Mouse (Mus musculus) kidney, adult 9 months (tissue): ENCODE measurements around the gene Mthfsd.
A peak's percentile ranks its signal among the peaks of the same experiment; 100 is the strongest.

ENCODE experiments used
- DNase-seq: peaks from one replicate; pipeline ENCODE4 v3.0.0; 2022

Mthfsd gene

GRCm38 (mm10) chr8:121088281-121088680 lies 19.9 kb downstream of the Mthfsd start:
- no peak for DNase-seq

DNA sequence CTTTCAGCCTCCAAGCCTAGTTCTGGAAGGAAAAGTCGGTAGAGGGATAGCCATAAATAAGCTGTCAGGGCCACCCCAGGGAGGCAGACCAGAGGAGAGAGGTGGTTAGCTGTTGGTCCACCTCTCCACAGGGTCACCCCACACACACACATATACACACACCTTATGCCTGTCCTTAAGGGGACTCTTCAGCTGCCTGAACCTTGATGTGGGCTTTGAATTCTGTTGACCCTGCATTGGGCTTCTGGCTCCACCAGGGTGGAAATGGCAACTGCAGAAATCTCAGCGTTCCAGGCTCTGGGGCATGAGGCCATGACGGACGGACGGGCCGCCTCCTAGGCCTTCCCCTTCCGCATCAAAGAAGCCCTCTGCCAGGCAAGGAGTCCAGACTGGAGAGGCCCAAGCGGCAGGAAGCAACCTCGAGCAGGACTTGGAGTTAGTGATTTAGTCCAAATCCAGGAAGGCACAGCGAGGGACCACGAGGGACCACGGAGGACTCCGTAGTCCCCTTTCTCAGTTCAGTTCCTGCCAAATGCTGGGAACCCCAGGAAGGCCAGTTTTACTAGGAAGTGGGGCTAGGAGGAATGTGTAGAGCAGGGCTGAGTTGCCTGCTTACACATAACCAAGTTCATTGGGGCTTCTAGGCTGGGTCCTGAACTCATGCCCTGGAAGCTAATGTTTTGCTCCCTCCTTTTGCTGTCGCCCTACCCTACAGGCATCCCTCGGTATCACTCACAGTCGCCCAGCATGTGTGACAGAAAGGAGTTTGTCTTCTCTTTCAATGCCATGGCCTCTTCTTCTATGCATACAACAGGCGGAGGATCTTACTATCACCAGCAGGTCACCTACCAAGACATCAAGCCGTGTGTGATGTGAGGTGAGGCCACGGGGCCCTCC lies 21.9 kb downstream of the Mthfsd start:
- DNase-seq = no peak

- DNase-seq = no peak
Measured at GRCm38 (mm10) chr8:121085561-121085960, 22.6 kb downstream of the Mthfsd start.

DNA sequence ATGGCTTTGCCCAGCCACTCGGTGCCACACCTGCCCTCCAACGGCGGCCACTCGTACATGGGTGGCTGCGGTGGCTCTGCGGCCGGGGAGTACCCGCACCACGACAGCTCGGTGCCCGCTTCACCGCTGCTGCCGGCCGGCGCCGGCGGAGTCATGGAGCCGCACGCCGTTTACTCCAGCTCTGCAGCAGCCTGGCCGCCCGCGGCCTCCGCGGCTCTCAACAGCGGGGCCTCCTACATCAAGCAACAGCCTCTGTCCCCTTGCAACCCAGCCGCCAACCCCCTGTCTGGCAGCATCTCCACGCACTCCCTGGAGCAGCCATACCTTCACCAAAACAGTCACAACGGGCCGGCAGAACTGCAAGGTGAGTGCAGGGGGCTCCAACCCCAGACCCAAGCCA lies 23.2 kb downstream of the Mthfsd start:
- no peak for DNase-seq

GRCm38 (mm10) chr8:121084210-121084951 lies 23.8 kb downstream of the Mthfsd start, which contains the start of gene Foxf1:
Foxf1 (plus strand) TSS chr8:121084386.
- DNase-seq = no peak

DNA sequence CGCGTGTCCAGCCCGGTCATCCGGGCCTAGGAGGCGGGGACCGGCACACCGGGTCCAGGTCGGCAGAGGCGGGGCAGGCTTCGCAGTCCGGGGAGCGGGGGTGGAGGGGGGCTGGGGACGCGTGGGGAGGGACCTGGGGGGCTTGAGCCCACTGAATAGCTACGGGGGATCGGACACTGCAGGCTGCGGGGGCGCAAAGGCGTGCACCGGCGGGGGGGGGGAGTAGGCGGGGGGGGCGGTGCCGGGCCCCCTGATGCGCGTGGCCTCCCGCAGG lies 24.3 kb downstream of the Mthfsd start:
- no peak for DNase-seq

GRCm38 (mm10) chr8:121083093-121083935 lies 24.9 kb downstream of the Mthfsd start:
- peak; percentile 54 for DNase-seq

DNA sequence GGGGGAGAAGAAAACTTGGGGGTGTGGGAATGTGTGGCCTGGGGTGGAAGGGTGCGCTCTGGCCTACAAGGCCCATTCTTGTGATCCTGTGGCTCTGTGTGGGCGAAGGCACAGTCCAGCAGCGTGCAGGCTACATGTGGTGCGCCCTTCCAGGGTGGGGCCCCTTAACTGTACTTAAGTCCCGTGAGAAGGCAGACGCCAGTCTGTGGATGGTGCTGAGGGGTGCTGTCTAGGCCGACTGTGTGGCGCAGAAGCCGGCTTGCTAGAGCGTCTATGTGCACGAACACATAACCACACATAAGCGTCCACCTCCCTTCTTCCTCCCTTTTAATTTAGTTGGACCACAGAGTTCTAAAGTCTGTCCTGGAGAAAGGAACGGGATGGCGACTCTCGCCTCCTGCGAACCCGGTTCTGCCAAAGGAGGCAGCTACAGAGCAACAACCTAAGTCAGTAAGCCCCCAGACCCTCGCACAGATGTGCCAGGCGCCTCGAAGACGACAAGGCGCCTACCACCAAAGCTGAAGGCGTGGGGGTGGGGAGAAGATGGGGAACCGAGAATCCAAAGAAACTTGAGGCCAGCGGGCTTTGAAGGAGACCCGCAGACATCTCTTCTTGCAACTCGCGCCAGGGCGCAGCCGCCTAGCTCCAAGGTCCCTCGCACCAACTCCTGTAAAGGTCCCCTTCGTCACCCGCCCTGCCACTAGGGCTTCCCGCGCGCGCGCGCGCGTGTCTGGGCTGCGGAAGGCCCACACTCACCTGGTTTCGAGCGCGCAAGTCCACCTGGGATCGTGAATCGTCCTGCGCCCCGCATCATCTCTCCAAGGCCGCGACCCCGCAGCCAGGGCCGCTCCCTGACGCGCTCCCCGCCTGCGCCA lies 25.7 kb downstream of the Mthfsd start:
- DNase-seq = no peak

DNA sequence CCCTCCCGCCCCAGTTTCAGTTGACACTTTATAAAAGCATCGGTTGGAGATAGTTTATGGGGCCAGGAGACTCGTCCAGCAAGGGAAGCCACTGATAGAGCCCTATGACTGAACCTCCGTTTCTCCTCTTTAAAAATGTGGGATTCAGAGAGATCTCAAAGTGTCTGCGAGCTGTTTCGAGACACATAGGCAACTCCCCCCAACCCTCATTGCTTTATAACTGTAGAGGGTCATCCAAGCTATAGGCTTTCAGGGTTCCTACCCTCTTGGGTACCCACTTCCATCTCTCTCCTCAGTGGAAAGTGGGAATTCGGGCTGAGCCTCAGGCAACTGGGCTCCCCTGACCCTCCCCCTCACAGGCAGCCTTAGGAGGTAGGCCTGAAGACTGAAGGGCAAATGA lies 26.8 kb downstream of the Mthfsd start:
- no peak for DNase-seq

- DNase-seq = no peak
Measured at GRCm38 (mm10) chr8:121080361-121081090, 27.7 kb downstream of the Mthfsd start.

DNA sequence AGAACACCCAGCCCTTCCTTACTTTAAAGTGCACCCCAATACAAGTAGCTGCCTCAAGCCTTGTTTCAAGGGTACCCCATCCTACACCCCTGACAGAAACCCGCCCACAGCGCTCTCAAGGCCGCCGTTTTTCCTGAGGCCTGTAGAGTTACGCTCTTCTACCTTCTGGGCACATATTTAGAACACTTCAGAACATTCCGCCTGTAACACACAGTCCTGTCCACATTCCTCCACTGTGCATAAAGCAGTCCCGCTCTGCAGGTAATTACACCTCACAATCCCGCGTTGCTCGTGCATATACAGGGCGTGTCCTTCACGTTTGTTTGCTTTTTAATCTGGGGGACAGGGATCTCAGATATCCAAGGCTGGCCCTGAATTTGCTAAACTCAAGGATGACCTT lies 28.2 kb downstream of the Mthfsd start:
- DNase-seq = no peak

DNA sequence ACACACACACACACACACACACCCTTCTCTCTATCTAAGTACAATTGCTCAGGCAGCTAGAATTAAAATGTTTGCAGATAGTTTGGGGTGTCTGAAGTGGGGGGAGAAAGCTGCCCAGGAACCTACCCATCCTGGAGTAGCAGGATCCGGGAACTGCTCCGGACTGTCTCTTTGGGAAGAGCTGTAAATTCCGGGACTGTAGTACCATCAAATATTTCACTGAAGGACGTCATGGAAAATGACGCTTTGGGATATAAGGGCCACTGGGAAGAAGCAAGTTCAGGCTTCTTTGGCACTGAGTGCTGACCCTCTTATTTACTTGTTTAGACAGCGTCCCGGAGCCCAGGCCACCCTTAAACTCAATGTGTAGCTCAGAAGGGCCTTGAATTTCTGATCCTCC lies 29.0 kb downstream of the Mthfsd start:
- no peak for DNase-seq

DNA sequence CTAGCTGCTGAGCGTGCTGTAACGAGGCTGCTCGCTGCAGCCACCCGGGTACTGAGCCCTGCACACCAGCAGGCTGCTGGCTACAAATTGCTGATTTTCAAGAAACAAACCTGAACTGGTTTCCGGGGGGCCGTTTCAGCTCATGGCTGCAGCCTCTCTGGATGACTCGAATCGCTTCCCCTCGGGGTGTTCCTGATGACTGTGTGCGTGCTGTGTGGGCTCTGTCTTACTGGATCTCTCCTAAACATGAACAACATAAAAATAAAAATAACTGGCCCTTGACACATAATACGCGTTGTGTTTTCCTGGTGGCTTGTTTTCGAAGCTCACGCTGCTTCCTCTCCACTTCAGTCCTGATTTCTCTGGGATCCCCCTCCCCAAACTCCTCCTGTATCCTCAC lies 29.5 kb downstream of the Mthfsd start:
- no peak for DNase-seq

DNA sequence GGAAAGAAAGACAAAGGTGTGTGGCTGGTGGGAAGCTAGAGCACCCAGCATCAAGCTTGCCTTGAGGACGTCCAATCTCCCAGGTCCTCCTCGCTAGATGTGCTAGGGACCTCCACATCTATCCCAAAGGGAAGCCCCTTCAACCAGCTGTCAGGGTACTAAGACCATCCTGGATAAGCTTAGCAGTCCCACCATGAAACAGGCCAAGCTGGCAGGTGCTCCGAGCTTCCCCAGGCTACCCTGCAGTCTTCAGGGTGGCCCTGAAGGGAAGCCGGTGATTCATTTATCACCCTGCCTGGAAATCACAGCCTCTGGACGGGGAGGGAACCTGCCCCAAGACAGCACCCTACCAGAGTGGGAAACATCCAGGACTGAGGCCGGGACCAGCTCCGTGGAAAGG lies 31.6 kb downstream of the Mthfsd start:
- no peak for DNase-seq

DNA sequence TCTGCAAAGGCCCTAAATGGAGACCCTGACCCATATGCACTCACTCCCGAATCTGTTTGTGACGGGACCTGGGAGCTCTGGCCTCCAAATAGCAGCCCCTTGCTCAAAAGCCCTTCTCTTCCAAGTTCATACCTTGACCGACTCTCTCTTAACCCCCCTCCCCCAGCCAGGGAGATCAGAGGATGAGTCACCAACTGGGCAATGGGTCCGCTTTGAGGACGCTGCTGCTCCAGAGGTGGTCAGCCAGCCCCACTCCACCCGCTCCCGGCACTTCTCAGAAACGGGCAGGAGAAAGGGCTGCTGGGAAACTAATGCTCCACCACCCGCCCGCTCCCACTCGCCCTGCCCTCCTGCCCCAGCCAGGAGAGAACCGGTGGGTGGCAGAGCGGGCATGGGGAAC lies 32.3 kb downstream of the Mthfsd start:
- no peak for DNase-seq

GRCm38 (mm10) chr8:121074848-121075145 lies 33.4 kb downstream of the Mthfsd start:
- DNase-seq = no peak

DNA sequence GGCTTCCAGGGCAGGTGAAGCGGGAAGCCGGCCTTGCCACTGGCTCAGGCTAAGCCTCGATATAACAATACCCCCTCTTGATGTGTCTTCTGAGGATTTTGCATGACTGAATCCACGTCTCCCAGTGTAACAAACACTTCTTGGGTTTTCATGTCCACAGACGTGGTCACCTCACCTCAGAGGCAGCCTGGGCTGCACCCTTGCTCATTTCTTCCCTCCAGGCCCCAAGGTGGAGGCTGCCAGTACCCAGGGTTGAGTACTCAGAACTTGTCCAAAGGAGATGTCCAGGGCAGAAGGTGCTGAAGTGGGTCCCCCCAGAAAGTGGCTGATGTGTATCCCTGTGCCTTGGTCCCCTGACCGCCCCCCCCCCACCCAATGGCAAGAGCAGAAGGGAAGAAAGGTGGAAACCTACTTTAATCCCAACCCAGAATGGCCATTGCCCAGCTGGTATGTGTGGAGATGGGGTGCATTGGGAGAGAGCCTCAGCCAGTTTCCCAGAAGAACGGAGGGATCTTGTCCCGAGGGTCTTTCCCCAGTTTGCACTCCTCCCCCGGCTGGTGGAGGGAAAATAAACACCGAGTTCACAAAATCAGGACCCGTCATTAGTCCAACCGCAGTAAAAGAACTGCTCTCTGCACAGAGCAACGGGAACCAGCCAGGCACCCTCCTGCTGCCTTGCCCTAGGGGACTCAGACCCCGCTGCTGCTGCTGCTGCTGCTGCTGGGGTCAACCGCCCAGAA lies 33.9 kb downstream of the Mthfsd start:
- no peak for DNase-seq

DNA sequence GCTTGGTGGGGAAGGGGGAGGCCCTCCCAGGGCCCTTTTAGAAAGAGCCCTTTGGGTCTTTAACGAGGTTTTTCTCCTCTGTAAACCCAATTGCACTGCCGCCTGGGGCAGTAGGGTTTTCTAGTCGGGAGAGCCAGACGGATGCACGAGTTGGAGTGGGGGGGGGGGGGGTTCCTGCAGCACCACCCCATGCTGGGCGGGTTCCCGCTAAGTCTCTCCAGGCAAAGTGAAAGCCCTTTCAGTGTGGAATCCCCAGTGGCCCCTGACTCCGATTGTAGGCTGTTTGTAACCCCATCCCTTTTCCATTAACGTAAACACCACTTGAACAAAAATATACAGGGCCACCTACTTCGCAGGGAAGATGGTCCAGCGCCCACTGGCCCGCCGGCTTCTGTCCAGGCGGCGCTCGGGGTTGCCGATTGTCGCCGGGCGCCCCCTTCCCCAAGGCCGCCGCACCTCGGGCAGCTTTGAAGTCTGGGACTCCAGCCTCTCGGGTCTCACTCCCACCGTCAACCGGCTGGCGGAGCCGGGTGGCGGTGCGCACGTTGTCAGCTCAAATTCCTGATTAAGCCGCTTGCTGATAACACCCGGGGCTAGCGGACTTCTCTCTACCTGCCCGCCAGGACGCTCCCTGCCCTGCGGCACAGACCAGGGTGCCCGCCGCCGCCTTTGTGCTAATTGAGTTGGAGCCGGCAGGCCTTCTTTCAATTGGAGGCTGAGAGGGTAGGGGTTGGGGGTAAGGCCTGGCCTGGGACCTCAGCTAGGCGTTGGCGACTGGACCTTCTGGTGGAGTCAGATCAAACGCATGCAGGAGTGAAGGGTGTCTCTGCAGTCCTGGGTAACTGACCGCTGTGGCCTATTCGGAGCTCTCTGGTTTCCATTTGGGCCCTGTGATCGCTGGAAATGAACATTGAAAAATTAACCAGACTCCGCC lies 34.8 kb downstream of the Mthfsd start:
- no peak for DNase-seq

- no peak for DNase-seq
Measured at GRCm38 (mm10) chr8:121072406-121073130, 35.6 kb downstream of the Mthfsd start.
